Mouse (Mus musculus): ENCODE results near the gene Aim2.
"Not testable (repeated sequence)": the region's sequence is repeated elsewhere in the genome, so short reads cannot be mapped to it uniquely, and the experiment has no call there.

Gene Aim2

GRCm38 (mm10) chr1:173456139-173456754 is 105.6 kb downstream of the Aim2 start:
- DNase-seq (ENCODE audit: low spot score in 2 of 2) = no peak

GRCm38 (mm10) chr1:173456761-173457160 is 106.1 kb downstream of the Aim2 start:
- DNase-seq (ENCODE audit: low spot score in 2 of 2) = no peak

GRCm38 (mm10) chr1:173480399-173481181 is 129.9 kb downstream of the Aim2 start:
- DNase-seq (ENCODE audit: low spot score in 2 of 2) = not testable (repeated sequence)

- DNase-seq (ENCODE audit: low spot score in 2 of 2) = not testable (repeated sequence)
These were observed 130.5 kb downstream of the Aim2 start for GRCm38 (mm10) chr1:173481182-173481574.

- not testable (repeated sequence) for DNase-seq (ENCODE audit: low spot score in 2 of 2)
These were observed 140.3 kb downstream of the Aim2 start, which contains the start of gene Ifi206 for GRCm38 (mm10) chr1:173490812-173491480. Ifi206 (minus strand) TSS chr1:173491041.

GRCm38 (mm10) chr1:173491483-173491882 is 140.8 kb downstream of the Aim2 start:
- not testable (repeated sequence) for DNase-seq (ENCODE audit: low spot score in 2 of 2)

- not testable (repeated sequence) for DNase-seq (ENCODE audit: low spot score in 2 of 2)
These were observed 159.9 kb downstream of the Aim2 start for GRCm38 (mm10) chr1:173510595-173510994.
